Mouse (Mus musculus) gastrocnemius, postnatal 4 days (tissue): Measurements from ENCODE around the gene Plxna4. TPM values are rescaled to one million over a fixed set of nuclear protein-coding genes. Genes with fewer than 3 reads are reported as not detected.

Source experiments
- DNase-seq, 2 experiments: peaks; one replicate each; pipeline ENCODE4 v3.0.0; 2021 to 2022; ENCODE audit warnings: low spot score in 2 of 2, mixed read lengths in 2 of 2
- long read RNA-seq, 2 experiments: library from polyadenylated mRNA; stranded (forward); transcript quantifications; one replicate each; pipeline ENCODE4 v2.0.0; 2021
- total RNA-seq, 2 experiments: library from RNA; stranded (reverse); gene quantifications; 2 replicates each; pipeline ENCODE4 v1.2.3; 2021

The Plxna4 gene
- 1 to 10 TPM; 7.1 to 7.9 TPM for total RNA-seq
- long read RNA-seq, experiment 1, partial matches to known transcripts: 0 of 2 reads
- long read RNA-seq, experiment 1, other reads (novel, unspliced or antisense): 2 of 2 reads
- long read RNA-seq, experiment 2, partial matches to known transcripts: 1 of 2 reads
- long read RNA-seq, experiment 2, other reads (novel, unspliced or antisense): 1 of 2 reads

- peak; percentile 42 to 68 for DNase-seq
Measured at GRCm38 (mm10) chr6:32588056-32588671, at the start of gene Plxna4. Gene Plxna4 (minus strand): TSS chr6:32588192.

- no peak for DNase-seq
Measured at GRCm38 (mm10) chr6:32637568-32638183, 49.7 kb upstream of the Plxna4 start.

GRCm38 (mm10) chr6:32610712-32611111 is 22.7 kb upstream of the Plxna4 start:
- DNase-seq: no peak

- DNase-seq: no peak
Measured at GRCm38 (mm10) chr6:32606787-32607186, 18.8 kb upstream of the Plxna4 start.

GRCm38 (mm10) chr6:32605581-32605980 is 17.6 kb upstream of the Plxna4 start:
- no peak for DNase-seq

GRCm38 (mm10) chr6:32604901-32605300 is 16.9 kb upstream of the Plxna4 start:
- no peak for DNase-seq

GRCm38 (mm10) chr6:32602130-32602529 is 14.1 kb upstream of the Plxna4 start:
- no peak for DNase-seq

GRCm38 (mm10) chr6:32601306-32601705 is 13.3 kb upstream of the Plxna4 start:
- DNase-seq: no peak

GRCm38 (mm10) chr6:32595591-32595990 is 7.6 kb upstream of the Plxna4 start:
- DNase-seq: no peak

- DNase-seq: peak; percentile 61 to 71
Measured at GRCm38 (mm10) chr6:32590979-32591758, 3.2 kb upstream of the Plxna4 start.

- DNase-seq: no peak
Measured at GRCm38 (mm10) chr6:32589632-32590031, 1.6 kb upstream of the Plxna4 start.

GRCm38 (mm10) chr6:32587136-32588009 is 619 bp downstream of the Plxna4 start:
- peak; percentile 24 to 25 for DNase-seq

- DNase-seq: no peak
Measured at GRCm38 (mm10) chr6:32586821-32587135, 1.2 kb downstream of the Plxna4 start.

GRCm38 (mm10) chr6:32586390-32586789 is 1.6 kb downstream of the Plxna4 start:
- DNase-seq: no peak

GRCm38 (mm10) chr6:32585211-32585610 is 2.8 kb downstream of the Plxna4 start:
- no peak for DNase-seq

GRCm38 (mm10) chr6:32584243-32584880 is 3.6 kb downstream of the Plxna4 start:
- DNase-seq: no peak

GRCm38 (mm10) chr6:32583582-32583981 is 4.4 kb downstream of the Plxna4 start:
- DNase-seq: no peak

GRCm38 (mm10) chr6:32571485-32571884 is 16.5 kb downstream of the Plxna4 start:
- no peak for DNase-seq

GRCm38 (mm10) chr6:32570445-32570844 is 17.5 kb downstream of the Plxna4 start:
- DNase-seq: no peak

- no peak for DNase-seq
Measured at GRCm38 (mm10) chr6:32569919-32570318, 18.1 kb downstream of the Plxna4 start.

- DNase-seq: no peak
Measured at GRCm38 (mm10) chr6:32546915-32547314, 41.1 kb downstream of the Plxna4 start.
